Mouse (Mus musculus): ENCODE data around the gene Cacng7. TPM values are rescaled to one million over a fixed set of nuclear protein-coding genes. Genes with fewer than 3 reads are reported as not detected.

The Cacng7 gene
- polyA plus RNA-seq, 1 experiment from 2014 or later, result 4.4 TPM

DNA sequence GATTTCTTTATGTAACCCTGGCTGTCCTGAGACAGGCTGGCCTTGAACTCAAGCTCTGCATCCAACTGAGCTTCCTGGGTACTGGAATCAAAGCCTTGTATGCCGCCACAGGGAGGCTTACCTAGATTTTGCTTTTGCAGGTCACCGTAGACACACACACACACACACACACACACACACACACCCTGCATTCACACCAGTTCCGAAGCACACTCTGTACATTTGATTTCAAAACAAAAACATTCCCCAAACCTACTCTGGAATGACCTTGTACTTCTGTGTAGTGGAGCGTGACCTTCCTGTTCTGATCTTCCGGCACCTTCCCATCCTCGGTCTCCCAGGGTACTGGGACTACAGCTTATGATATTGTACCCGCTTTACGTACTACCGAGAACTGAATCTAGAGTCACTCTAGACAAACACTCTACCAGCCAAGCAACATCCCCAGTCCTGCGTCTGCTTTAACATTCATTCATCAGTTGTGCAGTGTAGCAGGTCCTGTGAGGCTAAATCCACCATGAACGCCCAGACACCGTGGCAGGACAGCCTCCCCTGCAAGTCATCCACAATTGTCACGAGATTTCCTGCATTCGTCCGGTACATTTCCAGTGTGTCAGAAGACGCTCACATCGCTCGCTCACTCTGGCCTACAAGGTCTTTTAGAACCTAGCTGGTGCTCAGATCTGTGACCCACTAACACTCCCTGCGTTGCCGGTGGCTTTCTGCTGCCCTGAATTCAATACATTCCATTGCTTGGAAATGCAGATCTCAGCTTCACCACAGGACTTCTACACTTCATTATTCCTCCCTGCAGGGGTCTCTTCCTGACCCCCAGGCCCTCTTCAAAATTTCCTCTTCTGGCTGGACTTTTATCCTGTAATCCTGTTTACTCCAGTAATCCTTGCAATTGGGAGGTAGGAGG is 14.9 kb downstream of the Cacng7 start:
- Histone ChIP-seq H3K27me3 (ENCODE audit: control insufficient read depth, insufficient read depth, low read length) (peaks cover 5% of the 10 kb centered on the region), H3K27ac (ENCODE audit: low read depth, low read length) (no peak overlapping the region), H3K4me2 (no peak overlapping the region), H3K4me1 (ENCODE audit: control insufficient read depth, insufficient read depth, low read length) (peaks cover 2% of the 10 kb centered on the region; the same call in 1 of the 2 replicates), H3K9me3 (ENCODE audit: control insufficient read depth, low read length) (no peaks in the 10 kb centered on the region), H3K4me3 (ENCODE audit: low read depth, low read length) (no peak overlapping the region), H3K36me3 (ENCODE audit: control insufficient read depth, insufficient read depth, low read length) (peaks cover 14% of the 10 kb centered on the region; the same call in 1 of the 2 replicates), H3K9ac (ENCODE audit: low read length) (no peak overlapping the region)
- 22% methylated on average over 20 of the region's 20 CpGs for WGBS
- DNase-seq (ENCODE audit: low spot score, missing footprints) (peak; percentile 90), ATAC-seq (ENCODE audit: low FRiP score) (0 out of 2 replicates have a peak, but pooled peaks have one; percentile 30)

DNA sequence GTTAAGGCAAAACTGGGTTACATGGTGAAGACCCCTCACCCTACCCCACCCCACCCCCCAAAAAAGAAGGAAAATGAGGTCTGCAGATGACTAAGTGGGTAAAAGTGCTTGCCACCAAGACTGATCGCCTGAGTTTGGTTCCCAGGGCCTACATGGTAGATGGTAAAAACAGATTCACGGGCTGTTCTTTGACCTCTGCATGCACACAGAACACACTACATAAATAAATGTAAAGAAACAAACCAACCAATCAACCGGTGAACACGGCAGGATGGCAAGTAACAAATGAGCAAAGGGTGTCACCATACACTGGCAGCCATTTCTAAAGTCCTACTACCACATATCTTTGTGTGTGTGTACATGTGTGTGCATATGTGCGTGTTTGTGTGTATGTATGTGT is 15.6 kb downstream of the Cacng7 start:
- Histone ChIP-seq H3K27me3 (ENCODE audit: control insufficient read depth, insufficient read depth, low read length) (peaks cover 5% of the 10 kb centered on the region), H3K4me3 (ENCODE audit: low read depth, low read length) (no peak overlapping the region), H3K27ac (ENCODE audit: low read depth, low read length) (no peak overlapping the region), H3K9ac (ENCODE audit: low read length) (no peak overlapping the region), H3K4me2 (no peak overlapping the region), H3K4me1 (ENCODE audit: control insufficient read depth, insufficient read depth, low read length) (peaks cover 2% of the 10 kb centered on the region; the same call in 1 of the 2 replicates), H3K36me3 (ENCODE audit: control insufficient read depth, insufficient read depth, low read length) (peaks cover 11% of the 10 kb centered on the region; the same call in 1 of the 2 replicates), H3K9me3 (ENCODE audit: control insufficient read depth, low read length) (no peaks in the 10 kb centered on the region)
- ATAC-seq (ENCODE audit: low FRiP score), result no peak
- peak; percentile 79 for DNase-seq (ENCODE audit: low spot score, missing footprints)
- WGBS, result 47% methylated on average over 5 of the region's 5 CpGs

DNA sequence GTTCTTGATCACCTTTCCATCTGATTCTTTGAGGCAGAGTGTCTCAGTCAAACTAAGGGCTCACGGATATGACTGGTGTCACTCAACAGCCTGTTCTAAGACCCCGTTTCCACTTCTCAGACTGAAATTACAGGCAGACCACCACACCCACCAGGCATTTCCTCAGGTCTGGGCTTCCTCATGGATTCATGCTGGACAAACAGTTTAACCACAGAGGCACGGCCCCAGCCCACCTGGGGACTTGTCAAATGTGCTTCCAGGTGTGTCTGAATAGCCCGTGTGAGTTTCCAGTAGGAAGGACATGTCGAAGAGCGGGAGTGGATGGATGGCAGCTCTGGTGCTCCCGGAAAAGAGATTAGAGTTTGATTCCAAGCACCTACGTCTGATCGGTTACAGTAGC is 17.0 kb downstream of the Cacng7 start:
- Histone ChIP-seq H3K36me3 (ENCODE audit: control insufficient read depth, insufficient read depth, low read length) (peaks cover 11% of the 10 kb centered on the region; the same call in 1 of the 2 replicates), H3K4me2 (no peak overlapping the region), H3K4me1 (ENCODE audit: control insufficient read depth, insufficient read depth, low read length) (peaks cover 2% of the 10 kb centered on the region; the same call in 1 of the 2 replicates), H3K4me3 (ENCODE audit: low read depth, low read length) (no peak overlapping the region), H3K9me3 (ENCODE audit: control insufficient read depth, low read length) (no peaks in the 10 kb centered on the region), H3K9ac (ENCODE audit: low read length) (no peak overlapping the region), H3K27me3 (ENCODE audit: control insufficient read depth, insufficient read depth, low read length) (peaks cover 5% of the 10 kb centered on the region), H3K27ac (ENCODE audit: low read depth, low read length) (no peak overlapping the region)
- ATAC-seq (ENCODE audit: low FRiP score) (no peak), DNase-seq (ENCODE audit: low spot score, missing footprints) (peak; percentile 56)
- 95% methylated on average over 9 of the region's 9 CpGs for WGBS

DNA sequence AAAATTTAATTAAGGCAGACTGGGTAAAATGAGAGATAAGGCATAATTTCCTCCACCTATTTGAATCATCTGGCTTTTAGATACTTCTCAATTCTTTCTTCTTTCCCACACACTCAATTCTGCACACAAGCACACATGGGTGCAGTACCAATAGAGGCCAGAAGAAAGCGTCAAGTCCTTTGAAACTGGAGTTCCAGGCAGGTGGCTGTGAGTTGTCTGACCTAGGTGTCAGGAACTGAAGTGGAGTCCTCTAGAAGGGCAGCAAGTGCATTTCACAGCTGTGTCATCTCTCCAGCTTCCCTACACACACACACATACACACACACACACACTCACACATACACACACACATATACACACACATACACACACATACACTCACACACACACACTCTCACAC is 18.8 kb downstream of the Cacng7 start:
- WGBS, result 100% methylated on average over 1 of the region's 1 CpGs
- H3K9ac ChIP-seq (ENCODE audit: low read length), result no peak overlapping the region
- peaks cover 2% of the 10 kb centered on the region; the same call in 1 of the 2 replicates for H3K4me1 ChIP-seq (ENCODE audit: control insufficient read depth, insufficient read depth, low read length)
- peaks cover 5% of the 10 kb centered on the region for H3K27me3 ChIP-seq (ENCODE audit: control insufficient read depth, insufficient read depth, low read length)
- H3K4me3 ChIP-seq (ENCODE audit: low read depth, low read length), result no peak overlapping the region
- peaks cover 8% of the 10 kb centered on the region; the same call in 1 of the 2 replicates for H3K36me3 ChIP-seq (ENCODE audit: control insufficient read depth, insufficient read depth, low read length)
- no peak overlapping the region for H3K27ac ChIP-seq (ENCODE audit: low read depth, low read length)
- DNase-seq (ENCODE audit: low spot score, missing footprints) (peak; percentile 62), ATAC-seq (ENCODE audit: low FRiP score) (no peak)
- H3K9me3 ChIP-seq (ENCODE audit: control insufficient read depth, low read length), result no peaks in the 10 kb centered on the region
- no peak overlapping the region for H3K4me2 ChIP-seq

DNA sequence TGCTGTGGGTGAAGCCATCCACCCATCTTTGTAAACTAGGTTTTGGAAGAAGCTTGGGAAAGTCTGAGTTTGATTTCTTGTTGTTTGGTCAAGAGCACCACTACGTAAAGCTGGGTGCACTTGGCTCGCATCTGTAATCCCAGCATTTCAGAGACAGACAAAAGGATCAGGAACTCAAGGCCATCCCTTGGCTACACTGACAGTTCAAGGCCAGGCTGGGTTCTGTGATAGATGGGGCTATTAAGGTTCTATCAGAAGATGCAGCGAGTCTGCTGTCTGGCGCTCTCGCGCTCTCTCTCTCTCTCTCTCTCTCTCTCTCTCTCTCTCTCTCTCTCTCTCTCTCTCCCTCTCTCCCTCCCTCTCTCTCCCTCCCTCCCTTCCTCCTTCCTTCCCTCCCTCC is 22.1 kb downstream of the Cacng7 start:
- no peaks in the 10 kb centered on the region for H3K4me1 ChIP-seq (ENCODE audit: control insufficient read depth, insufficient read depth, low read length)
- ATAC-seq (ENCODE audit: low FRiP score) (no peak), DNase-seq (ENCODE audit: low spot score, missing footprints) (peak; percentile 33)
- 92% methylated on average over 6 of the region's 6 CpGs for WGBS
- no peak overlapping the region for H3K27ac ChIP-seq (ENCODE audit: low read depth, low read length)
- no peaks in the 10 kb centered on the region for H3K9me3 ChIP-seq (ENCODE audit: control insufficient read depth, low read length)
- peaks cover 2% of the 10 kb centered on the region; the same call in 1 of the 2 replicates for H3K36me3 ChIP-seq (ENCODE audit: control insufficient read depth, insufficient read depth, low read length)
- H3K9ac ChIP-seq (ENCODE audit: low read length), result no peak overlapping the region
- H3K4me2 ChIP-seq, result no peak overlapping the region
- H3K27me3 ChIP-seq (ENCODE audit: control insufficient read depth, insufficient read depth, low read length), result no peaks in the 10 kb centered on the region
- no peak overlapping the region for H3K4me3 ChIP-seq (ENCODE audit: low read depth, low read length)

DNA sequence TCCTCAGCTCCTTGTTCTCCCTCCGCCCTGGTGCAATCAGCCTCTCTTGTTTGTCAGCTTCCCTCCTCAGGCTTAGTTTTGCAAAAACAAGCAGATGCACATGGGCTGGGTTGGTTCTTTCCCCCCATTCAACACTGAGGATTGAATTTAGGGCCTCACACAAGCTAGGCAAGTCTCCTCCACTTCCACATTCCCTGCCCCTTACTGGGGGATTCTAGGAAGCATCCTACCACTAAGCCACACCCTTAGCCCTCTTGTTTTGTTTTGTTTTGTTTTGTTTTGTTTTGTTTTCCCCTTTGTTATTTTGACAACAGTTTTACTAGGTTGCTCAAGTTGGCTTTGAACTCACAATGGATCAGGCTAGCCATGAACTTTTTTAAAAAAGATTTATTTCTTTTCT is 27.9 kb downstream of the Cacng7 start:
- H3K4me3 ChIP-seq (ENCODE audit: low read depth, low read length), result no peak overlapping the region
- peak; percentile 21 for DNase-seq (ENCODE audit: low spot score, missing footprints)
- H3K4me2 ChIP-seq, result no peak overlapping the region
- peaks cover 2% of the 10 kb centered on the region; the same call in 1 of the 2 replicates for H3K36me3 ChIP-seq (ENCODE audit: control insufficient read depth, insufficient read depth, low read length)
- no peak for ATAC-seq (ENCODE audit: low FRiP score)
- H3K9me3 ChIP-seq (ENCODE audit: control insufficient read depth, low read length), result no peaks in the 10 kb centered on the region
- H3K27ac ChIP-seq (ENCODE audit: low read depth, low read length), result no peak overlapping the region
- H3K9ac ChIP-seq (ENCODE audit: low read length), result no peak overlapping the region
- H3K27me3 ChIP-seq (ENCODE audit: control insufficient read depth, insufficient read depth, low read length), result peaks cover 4% of the 10 kb centered on the region
- H3K4me1 ChIP-seq (ENCODE audit: control insufficient read depth, insufficient read depth, low read length), result no peaks in the 10 kb centered on the region
- WGBS, result 84% methylated on average over 1 of the region's 1 CpGs

DNA sequence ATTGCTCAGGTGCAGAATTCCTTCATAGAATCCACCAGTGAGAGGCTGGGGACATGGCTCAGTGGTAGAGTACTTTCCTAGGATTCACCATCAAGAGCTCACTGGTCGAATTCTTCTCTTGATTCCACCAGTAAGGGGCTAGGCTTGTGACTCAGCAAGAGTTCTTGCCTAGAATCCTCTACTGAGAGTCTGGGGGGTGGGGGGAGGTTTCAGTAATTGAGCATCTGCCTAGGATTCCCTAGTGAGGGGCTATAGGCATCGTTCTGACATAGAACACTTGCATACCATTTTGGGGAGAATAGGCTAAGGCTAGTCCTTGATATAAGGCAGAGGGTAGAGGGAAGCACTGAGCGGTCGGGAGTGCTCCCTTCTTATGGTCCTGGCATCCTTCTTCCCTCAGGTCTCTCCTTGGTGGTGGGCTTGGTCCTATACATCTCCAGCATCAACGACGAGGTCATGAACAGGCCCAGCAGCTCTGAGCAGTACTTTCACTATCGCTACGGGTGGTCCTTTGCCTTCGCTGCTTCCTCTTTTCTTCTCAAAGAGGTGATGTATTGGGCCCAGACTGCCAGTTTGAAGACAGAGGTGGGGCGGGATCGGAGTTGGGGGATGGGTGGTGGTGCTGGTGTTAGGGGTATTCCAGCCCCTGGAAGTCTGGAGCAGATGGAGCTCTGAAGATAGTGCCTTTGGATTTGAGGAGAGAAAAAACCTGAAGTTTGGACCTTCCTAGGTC is 33.0 kb downstream of the Cacng7 start:
- WGBS, result 43% methylated on average over 11 of the region's 11 CpGs

DNA sequence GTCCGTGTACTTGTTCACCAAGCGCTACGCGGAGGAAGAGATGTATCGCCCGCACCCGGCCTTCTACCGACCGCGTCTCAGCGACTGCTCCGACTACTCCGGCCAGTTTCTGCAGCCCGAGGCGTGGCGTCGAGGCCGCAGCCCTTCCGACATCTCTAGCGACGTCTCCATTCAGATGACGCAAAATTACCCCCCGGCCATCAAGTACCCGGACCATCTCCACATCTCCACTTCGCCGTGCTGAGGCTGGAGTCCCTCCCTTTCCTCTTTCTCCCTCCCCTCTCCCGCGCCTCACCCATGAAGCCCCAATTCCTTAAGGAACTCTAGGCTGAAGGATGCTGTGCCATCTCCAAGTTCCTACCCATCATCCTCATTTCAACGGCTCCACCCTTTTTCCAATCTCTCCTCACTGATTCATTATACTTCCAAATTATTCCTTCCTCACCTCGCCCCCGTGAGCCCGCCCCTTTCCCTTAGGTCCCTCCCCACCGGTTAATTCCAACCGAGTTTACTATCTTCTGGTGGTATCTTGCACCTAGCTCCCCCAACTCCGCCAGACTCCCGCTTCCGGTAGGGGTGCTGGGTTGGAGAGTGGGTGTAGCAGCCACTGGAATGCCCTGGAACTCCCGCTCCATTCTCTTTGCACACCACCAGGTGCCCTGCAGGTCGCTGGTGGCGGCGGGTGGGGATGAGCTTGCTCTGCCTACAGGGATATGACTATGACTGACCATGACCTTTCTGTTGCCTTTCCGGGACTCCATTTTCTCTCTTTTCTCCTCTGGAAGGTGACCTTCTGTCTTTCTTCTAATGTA is 34.2 kb downstream of the Cacng7 start:
- Histone ChIP-seq H3K27ac (ENCODE audit: low read depth, low read length) (no peak overlapping the region), H3K9ac (ENCODE audit: low read length) (no peak overlapping the region), H3K4me1 (ENCODE audit: control insufficient read depth, insufficient read depth, low read length) (peaks cover 7% of the 10 kb centered on the region; the same call in 1 of the 2 replicates), H3K27me3 (ENCODE audit: control insufficient read depth, insufficient read depth, low read length) (peaks cover 18% of the 10 kb centered on the region), H3K4me3 (ENCODE audit: low read depth, low read length) (no peak overlapping the region), H3K9me3 (ENCODE audit: control insufficient read depth, low read length) (no peaks in the 10 kb centered on the region), H3K4me2 (no peak overlapping the region), H3K36me3 (ENCODE audit: control insufficient read depth, insufficient read depth, low read length) (no peaks in the 10 kb centered on the region; the same call in 1 of the 2 replicates)
- 8% methylated on average over 42 of the region's 42 CpGs for WGBS
- ATAC-seq (ENCODE audit: low FRiP score), result peak; percentile 46; the same call in 1 of the 2 replicates
- peak; percentile 84 for DNase-seq (ENCODE audit: low spot score, missing footprints)

More for the DNA sequence above, 33.0 kb downstream of the Cacng7 start:
- H3K4me1 ChIP-seq (ENCODE audit: control insufficient read depth, insufficient read depth, low read length), result peaks cover 7% of the 10 kb centered on the region; the same call in 1 of the 2 replicates
- no peak overlapping the region for H3K9ac ChIP-seq (ENCODE audit: low read length)
- no peaks in the 10 kb centered on the region; the same call in 1 of the 2 replicates for H3K36me3 ChIP-seq (ENCODE audit: control insufficient read depth, insufficient read depth, low read length)
- no peak overlapping the region for H3K4me3 ChIP-seq (ENCODE audit: low read depth, low read length)
- H3K27me3 ChIP-seq (ENCODE audit: control insufficient read depth, insufficient read depth, low read length), result peaks cover 18% of the 10 kb centered on the region
- H3K9me3 ChIP-seq (ENCODE audit: control insufficient read depth, low read length), result no peaks in the 10 kb centered on the region
- H3K27ac ChIP-seq (ENCODE audit: low read depth, low read length), result no peak overlapping the region
- no peak overlapping the region for H3K4me2 ChIP-seq
- DNase-seq (ENCODE audit: low spot score, missing footprints) (peak; percentile 82), ATAC-seq (ENCODE audit: low FRiP score) (0 out of 2 replicates have a peak, but pooled peaks have one; percentile 22)
